Comparison of ENCODE assay signal across 8 mouse cellular contexts in genomic region chr17:36315041-36315688, GRCm38 (mm10). TPM values are rescaled to one million over a fixed set of nuclear protein-coding genes. Genes with fewer than 3 reads are reported as not detected.
A peak's percentile ranks its signal among the peaks of the same experiment; 100 is the strongest.
DNase-seq lines count a peak whose midpoint lies in the region; ATAC-seq lines count a peak whose summit lies in the region.

No protein-coding gene starts in this region.

- peaks cover 2% of the 10 kb centered on the region; the same call in 1 of the 2 replicates for H3K27me3 ChIP-seq in heart, embryonic 11.5 days (ENCODE audit: control insufficient read depth, insufficient read depth, low read length)
- no peaks in the 10 kb centered on the region for H3K27me3 ChIP-seq in kidney, embryonic 14.5 days (ENCODE audit: control insufficient read depth, insufficient read depth, low read length)
- peaks cover 8% of the 10 kb centered on the region; the same call in 1 of the 2 replicates for H3K27me3 ChIP-seq in limb, embryonic 12.5 days
- no peaks in the 10 kb centered on the region for H3K27me3 ChIP-seq in midbrain, embryonic 12.5 days

- H3K9ac ChIP-seq in heart, embryonic 11.5 days (ENCODE audit: low read depth, low read length) = peak overlapping the region; percentile 70
- peak overlapping the region; percentile 51 for H3K9ac ChIP-seq in kidney, embryonic 14.5 days (ENCODE audit: low read depth, low read length)
- H3K9ac ChIP-seq in limb, embryonic 12.5 days (replicated peaks) = peak overlapping the region; percentile 45
- peak overlapping the region; percentile 65 for H3K9ac ChIP-seq in midbrain, embryonic 12.5 days (replicated peaks)

- H3K36me3 ChIP-seq in heart, embryonic 11.5 days (ENCODE audit: control insufficient read depth, insufficient read depth, low read length) = no peaks in the 10 kb centered on the region
- no peaks in the 10 kb centered on the region for H3K36me3 ChIP-seq in kidney, embryonic 14.5 days (ENCODE audit: control insufficient read depth, insufficient read depth, low read length)
- H3K36me3 ChIP-seq in limb, embryonic 12.5 days = no peaks in the 10 kb centered on the region
- no peaks in the 10 kb centered on the region for H3K36me3 ChIP-seq in midbrain, embryonic 12.5 days

- H3K27ac ChIP-seq in heart, embryonic 11.5 days (ENCODE audit: low read depth, low read length) = no peak overlapping the region
- H3K27ac ChIP-seq in kidney, embryonic 14.5 days (ENCODE audit: low read depth, low read length) = peak overlapping the region; percentile 3; the same call in 1 of the 2 replicates
- H3K27ac ChIP-seq in limb, embryonic 12.5 days = no peak overlapping the region
- peak overlapping the region; percentile 82 for H3K27ac ChIP-seq in midbrain, embryonic 12.5 days (replicated peaks)

- no peak for ATAC-seq in heart, embryonic 11.5 days (replicated peaks; ENCODE audit: insufficient number of reproducible peaks, low FRiP score, low TSS enrichment)
- peak; percentile 82 for ATAC-seq in kidney, embryonic 14.5 days (ENCODE audit: low FRiP score, low TSS enrichment)
- ATAC-seq in limb, embryonic 12.5 days (ENCODE audit: insufficient number of reproducible peaks, insufficient read depth, low FRiP score, low TSS enrichment, low read depth) = no peak
- ATAC-seq in midbrain, embryonic 12.5 days (ENCODE audit: low FRiP score, low read depth) = peak; percentile 83

- under 1% methylated on average over 19 of the region's 19 CpGs for WGBS in heart, embryonic 11.5 days (ENCODE audit: insufficient replicate concordance)
- under 1% methylated on average over 19 of the region's 19 CpGs for WGBS in kidney, embryonic 14.5 days
- under 1% methylated on average over 19 of the region's 19 CpGs for WGBS in limb, embryonic 12.5 days
- 0% methylated on average over 19 of the region's 19 CpGs for WGBS in midbrain, embryonic 12.5 days

- H3K4me2 ChIP-seq in heart, embryonic 11.5 days = peak overlapping the region; percentile 87
- H3K4me2 ChIP-seq in kidney, embryonic 14.5 days (replicated peaks; ENCODE audit: low read depth, low read length) = peak overlapping the region; percentile 70
- peak overlapping the region; percentile 66 for H3K4me2 ChIP-seq in limb, embryonic 12.5 days
- peak overlapping the region; percentile 68 for H3K4me2 ChIP-seq in midbrain, embryonic 12.5 days (replicated peaks)

- peak; percentile 8 for DNase-seq in gastrocnemius, postnatal 10 days
- no peak for DNase-seq in gastrocnemius, postnatal 25 days
- peak; percentile 17 for DNase-seq in embryo, embryonic 11.5 days (ENCODE audit: low read depth, low spot score)
- DNase-seq in right cerebral cortex, postnatal 4 days = peak; percentile 68

- peak overlapping the region; percentile 48 for H3K4me3 ChIP-seq in heart, embryonic 11.5 days (ENCODE audit: low read depth, low read length)
- H3K4me3 ChIP-seq in kidney, embryonic 14.5 days (ENCODE audit: low read length) = peak overlapping the region; percentile 52
- peak overlapping the region; percentile 48 for H3K4me3 ChIP-seq in limb, embryonic 12.5 days (replicated peaks)
- peak overlapping the region; percentile 54 for H3K4me3 ChIP-seq in midbrain, embryonic 12.5 days

- H3K9me3 ChIP-seq in heart, embryonic 11.5 days (replicated peaks; ENCODE audit: control insufficient read depth, low read length) = no peaks in the 10 kb centered on the region
- no peaks in the 10 kb centered on the region for H3K9me3 ChIP-seq in kidney, embryonic 14.5 days (ENCODE audit: control insufficient read depth, low read length)
- H3K9me3 ChIP-seq in limb, embryonic 12.5 days = no peaks in the 10 kb centered on the region
- H3K9me3 ChIP-seq in midbrain, embryonic 12.5 days = no peaks in the 10 kb centered on the region

- no peaks in the 10 kb centered on the region for H3K4me1 ChIP-seq in heart, embryonic 11.5 days (ENCODE audit: control insufficient read depth, insufficient read depth, low read length)
- no peaks in the 10 kb centered on the region for H3K4me1 ChIP-seq in kidney, embryonic 14.5 days (ENCODE audit: control insufficient read depth, insufficient read depth, low read length)
- peaks cover 3% of the 10 kb centered on the region; the same call in 1 of the 2 replicates for H3K4me1 ChIP-seq in limb, embryonic 12.5 days (replicated peaks)
- H3K4me1 ChIP-seq in midbrain, embryonic 12.5 days = peaks cover 4% of the 10 kb centered on the region; the same call in 1 of the 2 replicates

RNA-seq across cellular contexts. Expression of gene H2-M10.1, which starts 10.8 kb away (rescaled TPM):
- total RNA-seq in gastrocnemius, postnatal 10 days (2021) = not detected
- total RNA-seq in gastrocnemius, postnatal 25 days (2021) = not detected
- not detected in 2 replicates for polyA plus RNA-seq in heart, embryonic 11.5 days (2014; fragmentation: Nextera tagmentation; extraction: Ambion mirVana)
- polyA plus RNA-seq in kidney, embryonic 14.5 days (2014; fragmentation: Nextera tagmentation; extraction: Ambion mirVana) = not detected in 2 replicates
- polyA plus RNA-seq in limb, embryonic 12.5 days (2016; fragmentation: Nextera tagmentation; extraction: Ambion mirVana) = not detected in 2 replicates
- not detected in 2 replicates for polyA plus RNA-seq in midbrain, embryonic 12.5 days (2016; fragmentation: Nextera tagmentation; extraction: Ambion mirVana)

RNA-seq across cellular contexts. Expression of gene H2-M10.2, which starts 28.9 kb away (rescaled TPM):
- total RNA-seq in gastrocnemius, postnatal 10 days (2021) = not detected
- not detected for total RNA-seq in gastrocnemius, postnatal 25 days (2021)
- polyA plus RNA-seq in heart, embryonic 11.5 days (2014; fragmentation: Nextera tagmentation; extraction: Ambion mirVana) = not detected in 2 replicates
- 0.19 TPM in 1 of 2 replicates, not detected in the other for polyA plus RNA-seq in kidney, embryonic 14.5 days (2014; fragmentation: Nextera tagmentation; extraction: Ambion mirVana)
- not detected in 2 replicates for polyA plus RNA-seq in limb, embryonic 12.5 days (2016; fragmentation: Nextera tagmentation; extraction: Ambion mirVana)
- polyA plus RNA-seq in midbrain, embryonic 12.5 days (2016; fragmentation: Nextera tagmentation; extraction: Ambion mirVana) = 0.27 and 0.37 TPM in 2 replicates

RNA-seq across cellular contexts. Expression of gene Trim39, which starts 43.1 kb away (rescaled TPM):
- 1 to 10 TPM; 4.8 to 7.0 TPM for total RNA-seq in gastrocnemius, postnatal 10 days (2021)
- 1 to 10 TPM; 5.0 to 5.6 TPM for total RNA-seq in gastrocnemius, postnatal 25 days (2021)
- 9.1 and 9.6 TPM in 2 replicates for polyA plus RNA-seq in heart, embryonic 11.5 days (2014; fragmentation: Nextera tagmentation; extraction: Ambion mirVana)
- polyA plus RNA-seq in kidney, embryonic 14.5 days (2014; fragmentation: Nextera tagmentation; extraction: Ambion mirVana) = 11.5 and 16.7 TPM in 2 replicates
- 23.5 and 23.6 TPM in 2 replicates for polyA plus RNA-seq in limb, embryonic 12.5 days (2016; fragmentation: Nextera tagmentation; extraction: Ambion mirVana)
- polyA plus RNA-seq in midbrain, embryonic 12.5 days (2016; fragmentation: Nextera tagmentation; extraction: Ambion mirVana) = 27.4 and 27.6 TPM in 2 replicates

RNA-seq across cellular contexts. Expression of gene H2-M10.3, which starts 53.1 kb away (rescaled TPM):
- not detected for total RNA-seq in gastrocnemius, postnatal 10 days (2021)
- not detected for total RNA-seq in gastrocnemius, postnatal 25 days (2021)
- polyA plus RNA-seq in heart, embryonic 11.5 days (2014; fragmentation: Nextera tagmentation; extraction: Ambion mirVana) = not detected in 2 replicates
- polyA plus RNA-seq in kidney, embryonic 14.5 days (2014; fragmentation: Nextera tagmentation; extraction: Ambion mirVana) = not detected in 2 replicates
- polyA plus RNA-seq in limb, embryonic 12.5 days (2016; fragmentation: Nextera tagmentation; extraction: Ambion mirVana) = not detected in 2 replicates
- not detected in 2 replicates for polyA plus RNA-seq in midbrain, embryonic 12.5 days (2016; fragmentation: Nextera tagmentation; extraction: Ambion mirVana)

RNA-seq across cellular contexts. Expression of gene Rpp21, which starts 57.3 kb away (rescaled TPM):
- total RNA-seq in gastrocnemius, postnatal 10 days (2021) = 10 to 100 TPM; 26.3 to 28.5 TPM
- 10 to 100 TPM; 30.3 to 35.9 TPM for total RNA-seq in gastrocnemius, postnatal 25 days (2021)
- 97.9 and 100 TPM in 2 replicates for polyA plus RNA-seq in heart, embryonic 11.5 days (2014; fragmentation: Nextera tagmentation; extraction: Ambion mirVana)
- 120 and 163 TPM in 2 replicates for polyA plus RNA-seq in kidney, embryonic 14.5 days (2014; fragmentation: Nextera tagmentation; extraction: Ambion mirVana)
- polyA plus RNA-seq in limb, embryonic 12.5 days (2016; fragmentation: Nextera tagmentation; extraction: Ambion mirVana) = 95.8 and 107 TPM in 2 replicates
- polyA plus RNA-seq in midbrain, embryonic 12.5 days (2016; fragmentation: Nextera tagmentation; extraction: Ambion mirVana) = 83.5 and 88.2 TPM in 2 replicates

Comparison
In these comparisons a context has a peak if more than half of its experiments do, and no peak if none do; other contexts are left out.
1. ATAC-seq: peak in kidney, embryonic 14.5 days (single experiment) and midbrain, embryonic 12.5 days (single experiment); none in heart, embryonic 11.5 days (single experiment) and limb, embryonic 12.5 days (single experiment).
2. H3K27ac ChIP-seq: peak in kidney, embryonic 14.5 days (single experiment) and midbrain, embryonic 12.5 days (single experiment); none in heart, embryonic 11.5 days (single experiment) and limb, embryonic 12.5 days (single experiment).
3. Peak in every context shown above with its lines, with median percentiles within 50 percentile points of each other: H3K4me2 ChIP-seq, H3K4me3 ChIP-seq and H3K9ac ChIP-seq.